Mouse (Mus musculus) ovary, postnatal 14 days (tissue): ENCODE data around the gene Serpinb11.

Source experiments
- DNase-seq: peaks from one replicate; pipeline ENCODE4 v3.0.0; 2022; ENCODE audit warnings: low spot score

Gene Serpinb11

GRCm38 (mm10) chr1:107360898-107361297 is at the start of gene Serpinb11:
TSS of gene Serpinb11 (plus strand) at chr1:107361198.
- DNase-seq, result no peak

DNA sequence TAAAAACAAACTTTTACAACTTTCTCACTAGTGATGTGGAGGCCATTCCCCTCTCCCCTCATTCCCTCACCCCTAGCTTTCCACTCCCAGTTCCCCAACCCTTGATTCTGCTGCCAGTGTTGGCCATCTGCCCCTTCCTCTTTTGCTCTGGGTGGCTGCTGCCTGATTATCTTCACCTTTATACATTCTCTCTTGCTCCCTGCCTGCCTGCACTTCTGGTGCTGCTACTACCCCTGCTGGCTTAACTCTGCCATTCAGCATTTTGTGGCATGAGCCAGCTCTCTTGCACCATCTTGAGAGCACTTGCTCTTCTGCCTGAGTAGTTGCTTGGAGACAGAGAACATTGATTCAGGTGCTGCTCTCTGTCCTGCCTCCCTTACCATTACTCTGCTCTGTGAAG is 15.0 kb upstream of the Serpinb11 start:
- no peak for DNase-seq

- DNase-seq, result no peak
Measured at GRCm38 (mm10) chr1:107346788-107347187, 14.2 kb upstream of the Serpinb11 start.

- DNase-seq, result no peak
Measured at GRCm38 (mm10) chr1:107350392-107350791, 10.6 kb upstream of the Serpinb11 start.

- DNase-seq, result no peak
Measured at GRCm38 (mm10) chr1:107351115-107351514, 9.9 kb upstream of the Serpinb11 start.

GRCm38 (mm10) chr1:107353046-107353445 is 8.0 kb upstream of the Serpinb11 start:
- DNase-seq, result no peak

- DNase-seq, result no peak
Measured at GRCm38 (mm10) chr1:107365973-107366372, 5.0 kb downstream of the Serpinb11 start.

- no peak for DNase-seq
Measured at GRCm38 (mm10) chr1:107368944-107369343, 7.9 kb downstream of the Serpinb11 start.

DNA sequence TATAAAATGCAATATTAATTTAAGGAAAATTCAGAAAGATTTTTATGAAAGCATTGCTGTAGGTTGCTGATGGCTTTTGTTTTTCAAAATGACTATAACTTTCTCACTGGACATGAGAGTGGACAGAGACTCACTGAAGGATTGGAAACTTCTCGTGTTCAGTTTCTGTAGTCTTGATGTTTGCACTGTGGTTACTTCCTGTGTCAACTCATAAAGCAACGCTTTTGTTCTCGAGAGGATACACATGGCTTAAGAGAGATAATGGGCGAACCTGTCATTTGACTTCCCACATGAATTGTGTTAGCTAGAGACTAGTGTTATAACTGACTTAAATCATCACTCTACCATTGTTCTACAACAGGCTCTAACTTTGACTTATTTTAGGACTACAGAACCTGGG is 16.0 kb downstream of the Serpinb11 start:
- no peak for DNase-seq

DNA sequence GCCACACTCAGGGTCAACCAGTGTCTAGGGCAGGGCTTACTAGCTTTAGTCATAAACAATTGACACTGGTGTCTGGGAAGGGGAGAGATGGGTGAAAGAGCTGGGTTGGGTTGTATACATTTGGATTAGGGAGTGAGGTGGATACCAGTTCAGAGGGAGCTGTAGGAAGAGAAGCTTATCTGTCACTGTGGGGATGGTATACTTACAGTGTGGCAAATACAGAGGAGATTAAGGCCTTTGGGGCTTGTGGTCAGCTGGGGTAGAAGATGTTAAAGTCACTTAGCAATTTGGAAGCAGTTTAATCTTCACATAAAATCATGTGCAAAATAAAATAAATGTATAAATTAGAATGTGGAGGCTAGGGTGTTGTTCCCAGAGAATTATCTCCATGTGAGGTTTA is 17.4 kb downstream of the Serpinb11 start:
- no peak for DNase-seq

- no peak for DNase-seq
Measured at GRCm38 (mm10) chr1:107381491-107381890, 20.5 kb downstream of the Serpinb11 start.

GRCm38 (mm10) chr1:107382404-107382803 is 21.4 kb downstream of the Serpinb11 start:
- no peak for DNase-seq

- DNase-seq, result no peak
Measured at GRCm38 (mm10) chr1:107384532-107384931, 23.5 kb downstream of the Serpinb11 start.

- no peak for DNase-seq
Measured at GRCm38 (mm10) chr1:107389753-107390152, 28.8 kb downstream of the Serpinb11 start.

- no peak for DNase-seq
Measured at GRCm38 (mm10) chr1:107397481-107397880, 36.5 kb downstream of the Serpinb11 start.

- DNase-seq, result no peak
Measured at GRCm38 (mm10) chr1:107399355-107399754, 38.4 kb downstream of the Serpinb11 start, which contains the start of gene Serpinb7. TSS of gene Serpinb7 (plus strand) at chr1:107399655.

DNA sequence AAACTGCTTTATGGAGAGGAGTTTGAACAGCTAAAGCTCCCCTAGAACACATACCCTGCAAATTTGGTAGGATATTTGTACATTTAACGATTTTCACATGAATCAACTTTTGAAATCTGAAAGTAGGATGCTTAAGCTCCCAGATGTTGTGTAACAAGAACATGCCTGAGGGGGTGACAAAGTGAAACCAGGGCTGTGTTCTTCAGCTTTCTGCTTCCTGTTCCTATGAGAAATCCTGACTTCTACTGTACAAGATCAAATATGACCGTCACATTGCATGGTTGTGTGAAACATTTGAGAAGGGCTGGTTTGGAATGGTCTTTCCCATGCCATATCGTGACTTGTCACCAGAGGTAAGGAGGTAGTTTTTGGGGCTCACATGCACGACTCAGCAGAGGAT is 41.1 kb downstream of the Serpinb11 start:
- DNase-seq, result no peak

DNA sequence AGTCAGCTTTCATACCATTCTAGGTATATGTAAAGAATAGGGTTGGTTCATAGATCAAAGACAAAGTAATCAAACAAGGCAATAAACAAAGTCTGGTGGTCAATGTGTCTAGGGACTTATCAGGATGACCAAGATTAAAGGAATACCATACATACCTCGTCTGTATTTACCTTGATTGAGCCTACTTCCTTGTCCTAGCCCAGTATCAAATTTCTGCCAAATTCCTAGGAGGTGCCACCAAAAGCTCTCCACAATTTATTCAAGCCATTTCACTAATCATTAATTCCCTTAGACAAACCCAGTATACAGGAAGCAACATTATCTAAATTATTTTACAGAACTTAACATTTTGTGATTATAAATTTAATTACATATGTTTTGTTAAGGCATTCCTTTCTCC is 53.7 kb downstream of the Serpinb11 start:
- no peak for DNase-seq

- DNase-seq, result no peak
Measured at GRCm38 (mm10) chr1:107422487-107422886, 61.5 kb downstream of the Serpinb11 start.
